Mouse (Mus musculus) erythroblast, embryonic 14.5 days (primary cell): ENCODE data around the gene Gm17324.

Experiments
- GATA1 ChIP-seq: IDR thresholded peaks from 2 replicates; pipeline ENCODE4 v1.6.1; 2012; ENCODE audit warnings: low read length, inconsistent platforms, mixed read lengths
- TAL1 ChIP-seq: IDR thresholded peaks from 3 replicates; pipeline ENCODE4 v1.6.1; 2012; ENCODE audit warnings: low read length, inconsistent platforms, mixed read lengths

- no peak for TF ChIP-seq TAL1
- no peak for TF ChIP-seq GATA1
These were observed 40.4 kb upstream of the Gm17324 start, which contains the start of gene Eef1a1 for GRCm38 (mm10) chr9:78488890-78489420.
